Mouse (Mus musculus): ENCODE results near the gene Klre1.

Klre1 gene

GRCm38 (mm10) chr6:129577605-129578004, at the start of gene Klre1:
Klre1 (plus strand) TSS chr6:129577905.
- no peak for DNase-seq

- DNase-seq = no peak
Observed at GRCm38 (mm10) chr6:129529605-129530004, 48.1 kb upstream of the Klre1 start.

- DNase-seq = no peak
Observed at GRCm38 (mm10) chr6:129530261-129530660, 47.4 kb upstream of the Klre1 start.

- DNase-seq = peak; percentile 64
Observed at GRCm38 (mm10) chr6:129532556-129532941, 45.2 kb upstream of the Klre1 start.

- DNase-seq = peak; percentile 78
Observed at GRCm38 (mm10) chr6:129532942-129533860, 44.5 kb upstream of the Klre1 start, which contains the start of gene Gabarapl1. Gabarapl1 (plus strand) TSS chr6:129533160.

- no peak for DNase-seq
Observed at GRCm38 (mm10) chr6:129534057-129534456, 43.6 kb upstream of the Klre1 start.

- DNase-seq = no peak
Observed at GRCm38 (mm10) chr6:129534627-129535190, 43.0 kb upstream of the Klre1 start.

GRCm38 (mm10) chr6:129535723-129536122, 42.0 kb upstream of the Klre1 start:
- DNase-seq = no peak

GRCm38 (mm10) chr6:129538555-129538954, 39.1 kb upstream of the Klre1 start:
- no peak for DNase-seq

- DNase-seq = peak; percentile 45
Observed at GRCm38 (mm10) chr6:129541931-129542330, 35.8 kb upstream of the Klre1 start.

GRCm38 (mm10) chr6:129542540-129542939, 35.2 kb upstream of the Klre1 start:
- no peak for DNase-seq

- DNase-seq = peak; percentile 76
Observed at GRCm38 (mm10) chr6:129543709-129544606, 33.7 kb upstream of the Klre1 start.

- DNase-seq = no peak
Observed at GRCm38 (mm10) chr6:129547277-129547676, 30.4 kb upstream of the Klre1 start.

GRCm38 (mm10) chr6:129548009-129548408, 29.7 kb upstream of the Klre1 start:
- DNase-seq = no peak

GRCm38 (mm10) chr6:129557298-129558023, 20.2 kb upstream of the Klre1 start:
- DNase-seq = no peak

- peak; percentile 77 for DNase-seq
Observed at GRCm38 (mm10) chr6:129558946-129559640, 18.6 kb upstream of the Klre1 start.

- DNase-seq = no peak
Observed at GRCm38 (mm10) chr6:129559641-129560027, 18.1 kb upstream of the Klre1 start.

GRCm38 (mm10) chr6:129565257-129565656, 12.4 kb upstream of the Klre1 start:
- DNase-seq = no peak

- no peak for DNase-seq
Observed at GRCm38 (mm10) chr6:129575315-129575714, 2.4 kb upstream of the Klre1 start.

GRCm38 (mm10) chr6:129581274-129581673, 3.6 kb downstream of the Klre1 start:
- no peak for DNase-seq

- DNase-seq = no peak
Observed at GRCm38 (mm10) chr6:129581896-129582295, 4.2 kb downstream of the Klre1 start.

GRCm38 (mm10) chr6:129583014-129583413, 5.3 kb downstream of the Klre1 start:
- no peak for DNase-seq
